Mouse (Mus musculus) liver, embryonic 16.5 days (tissue): ENCODE measurements around the gene Elfn2. TPM values are rescaled to one million over a fixed set of nuclear protein-coding genes. Genes with fewer than 3 reads are reported as not detected.

ENCODE experiments used
- ATAC-seq: fragments of 200-750 bp; cut with Nextera tagmentation; 2 replicates; pipeline ENCODE4 v1.8.0; 2017; ENCODE audit warnings: low read depth, mild to moderate bottlenecking, moderate number of reproducible peaks, moderate library complexity
- H3K27ac ChIP-seq: fragments of 300-500 bp; sonication (generic); 2 replicates; pipeline ENCODE4 v1.5.1; 2014; ENCODE audit warnings: mild to moderate bottlenecking, low read length
- H3K27me3 ChIP-seq: fragments of 300-500 bp; sonication (generic); 2 replicates; pipeline ENCODE4 v1.6.1; 2014; ENCODE audit warnings: low read depth, low read length, mixed read lengths; ENCODE audit not compliant: control insufficient read depth, insufficient read depth
- H3K36me3 ChIP-seq: fragments of 300-500 bp; sonication (generic); 2 replicates; pipeline ENCODE4 v1.6.1; 2014; ENCODE audit warnings: mild to moderate bottlenecking; ENCODE audit not compliant: control insufficient read depth, insufficient read depth
- H3K4me1 ChIP-seq: fragments of 300-500 bp; sonication (generic); 2 replicates; pipeline ENCODE4 v1.6.1; 2014; ENCODE audit warnings: low read depth, low read length, mixed read lengths; ENCODE audit not compliant: control insufficient read depth
- H3K4me2 ChIP-seq: fragments of 300-500 bp; sonication (generic); 2 replicates; pipeline ENCODE4 v1.6.1; 2014; ENCODE audit warnings: low read depth, low read length, mixed read lengths
- H3K4me3 ChIP-seq: fragments of 300-500 bp; sonication (generic); 2 replicates; pipeline ENCODE4 v1.5.1; 2014; ENCODE audit warnings: low read depth, mild to moderate bottlenecking, low read length
- H3K9ac ChIP-seq: fragments of 300-500 bp; sonication (generic); 2 replicates; pipeline ENCODE4 v1.6.1; 2014; ENCODE audit warnings: low read depth, low read length
- H3K9me3 ChIP-seq: fragments of 300-500 bp; sonication (generic); replicated peaks from 2 replicates; pipeline ENCODE4 v1.6.1; 2016; ENCODE audit warnings: low read length; ENCODE audit not compliant: control insufficient read depth
- WGBS: fragments of 180-500 bp; shearing (Covaris S2); extraction: QIAGEN DNeasy Blood & Tissue Kit; methylation state at CpG from one replicate; pipeline ENCODE4 v1.1.7; 2014; ENCODE audit not compliant: insufficient replicate concordance; 5-methylcytosine and 5-hydroxymethylcytosine counted together
- polyA plus RNA-seq: library from polyadenylated mRNA; unstranded; fragments of >200 nt; fragmentation: Nextera tagmentation; extraction: Ambion mirVana; gene quantifications from 2 replicates; pipeline ENCODE4 v1.2.1, GENCODE M21; 2015

The Elfn2 gene
- polyA plus RNA-seq = not detected in 2 replicates

DNA sequence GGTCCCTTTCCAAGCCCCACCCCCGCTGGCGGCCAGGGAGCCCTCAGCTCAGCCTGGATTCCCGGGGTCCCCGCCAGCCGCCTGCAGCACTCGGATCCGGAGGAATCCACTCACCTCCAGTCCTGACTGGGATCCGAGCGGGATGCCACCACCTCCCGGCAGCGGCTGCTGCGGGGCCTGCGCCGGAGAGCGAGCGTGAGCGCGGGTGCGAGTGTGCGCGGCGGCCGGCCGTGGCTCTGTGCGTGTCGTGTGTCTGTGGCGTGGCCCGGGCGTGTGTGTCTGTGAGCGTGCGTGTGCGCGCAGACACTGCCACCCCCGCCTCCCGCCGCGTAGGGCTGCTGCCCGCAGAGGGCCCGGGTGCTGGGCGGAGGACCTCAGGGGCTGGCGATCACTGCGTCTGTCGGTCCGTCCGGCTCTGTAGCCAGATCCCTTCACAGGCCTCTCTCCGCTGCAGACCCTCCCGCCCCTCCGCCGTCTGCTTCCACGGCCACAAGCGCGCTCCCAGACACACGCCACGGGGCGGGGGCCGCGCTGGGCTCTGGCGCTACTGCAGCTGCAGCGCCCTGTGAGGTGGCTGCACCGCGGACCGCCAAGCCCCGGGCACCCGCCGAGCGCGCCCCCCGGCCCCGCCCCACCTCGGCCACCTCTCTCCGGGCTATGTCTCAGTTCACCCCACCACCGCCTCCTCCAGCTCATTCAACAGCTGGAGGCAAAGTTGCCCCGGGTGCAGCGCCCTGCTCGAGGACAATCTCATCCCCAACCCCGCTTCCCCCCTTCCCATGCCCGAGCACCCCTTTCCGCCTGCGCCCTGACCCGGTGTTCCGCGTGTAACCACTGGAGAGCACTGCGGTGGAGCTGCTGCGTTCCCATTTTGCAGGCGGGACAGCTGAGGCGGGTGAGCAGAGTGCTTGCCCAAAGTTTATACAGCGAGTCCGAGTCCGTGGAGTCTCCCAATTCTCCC, at the start of gene Elfn2:
TSS of gene Elfn2 (minus strand) at position 482 of the 961 bp plus-strand sequence.
- no peak within 1 kb of the TSS for H3K27ac ChIP-seq
- H3K27me3 ChIP-seq = peaks cover 79% of the 10 kb centered on the region
- no peaks in the 10 kb centered on the region; the same call in 1 of the 2 replicates for H3K4me1 ChIP-seq
- ATAC-seq = no peak
- H3K36me3 ChIP-seq = no peaks in the 10 kb centered on the region
- H3K9ac ChIP-seq = no peak within 1 kb of the TSS
- no peaks in the 10 kb centered on the region for H3K9me3 ChIP-seq
- H3K4me3 ChIP-seq = no peak within 1 kb of the TSS; the same call in 1 of the 2 replicates
- 4% methylated on average over 86 of the region's 89 CpGs for WGBS
- no peak within 1 kb of the TSS for H3K4me2 ChIP-seq

DNA sequence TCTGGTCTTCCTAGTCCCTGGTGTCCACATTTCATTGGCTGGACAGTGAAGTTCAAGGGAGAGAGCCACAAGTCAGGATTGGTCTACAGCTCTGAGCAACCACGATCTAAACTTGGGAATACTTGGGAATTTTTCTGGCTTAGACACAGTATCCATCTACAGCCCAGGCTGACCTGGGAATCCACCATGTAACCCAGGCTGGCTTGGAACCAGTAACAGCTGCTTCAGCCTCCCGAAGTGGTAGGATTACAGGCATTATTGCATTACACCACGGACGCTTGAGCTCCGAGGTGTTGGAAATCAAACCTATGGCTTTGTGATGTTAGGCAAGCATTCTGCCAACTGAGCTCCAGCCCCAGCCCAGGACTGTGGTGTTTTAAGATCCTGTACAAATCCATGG, 45.1 kb upstream of the Elfn2 start:
- no peak overlapping the region for H3K9ac ChIP-seq
- no peaks in the 10 kb centered on the region for H3K36me3 ChIP-seq
- no peak overlapping the region for H3K4me2 ChIP-seq
- no peaks in the 10 kb centered on the region for H3K4me1 ChIP-seq
- WGBS = 81% methylated on average over 5 of the region's 5 CpGs
- no peak for ATAC-seq
- no peak overlapping the region for H3K27ac ChIP-seq
- H3K27me3 ChIP-seq = no peaks in the 10 kb centered on the region
- no peaks in the 10 kb centered on the region for H3K9me3 ChIP-seq
- no peak overlapping the region for H3K4me3 ChIP-seq

DNA sequence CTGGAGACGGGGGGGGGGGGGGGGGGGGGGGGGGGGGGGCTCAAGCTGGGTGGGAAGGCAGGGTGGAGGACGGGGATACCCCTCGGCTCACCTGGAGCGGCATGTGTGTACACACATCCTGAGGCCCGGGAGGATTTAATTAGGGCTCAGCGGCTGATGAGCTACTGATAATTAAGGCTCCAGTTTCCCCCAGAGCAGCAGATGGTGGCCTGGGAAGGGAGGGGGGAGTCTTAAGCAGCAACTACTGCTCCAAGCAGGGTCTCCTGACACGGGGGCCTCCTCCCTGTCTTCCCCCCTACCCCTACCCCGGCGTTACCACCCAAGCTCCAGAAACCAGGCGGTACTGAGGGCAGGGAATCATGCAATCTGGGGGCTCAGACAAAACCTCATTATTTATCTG, 44.6 kb upstream of the Elfn2 start:
- WGBS = 52% methylated on average over 9 of the region's 10 CpGs
- Histone ChIP-seq H3K9ac (no peak overlapping the region), H3K4me2 (no peak overlapping the region), H3K9me3 (no peaks in the 10 kb centered on the region), H3K27me3 (no peaks in the 10 kb centered on the region), H3K4me3 (no peak overlapping the region), H3K27ac (no peak overlapping the region), H3K4me1 (no peaks in the 10 kb centered on the region), H3K36me3 (no peaks in the 10 kb centered on the region)
- ATAC-seq = no peak

DNA sequence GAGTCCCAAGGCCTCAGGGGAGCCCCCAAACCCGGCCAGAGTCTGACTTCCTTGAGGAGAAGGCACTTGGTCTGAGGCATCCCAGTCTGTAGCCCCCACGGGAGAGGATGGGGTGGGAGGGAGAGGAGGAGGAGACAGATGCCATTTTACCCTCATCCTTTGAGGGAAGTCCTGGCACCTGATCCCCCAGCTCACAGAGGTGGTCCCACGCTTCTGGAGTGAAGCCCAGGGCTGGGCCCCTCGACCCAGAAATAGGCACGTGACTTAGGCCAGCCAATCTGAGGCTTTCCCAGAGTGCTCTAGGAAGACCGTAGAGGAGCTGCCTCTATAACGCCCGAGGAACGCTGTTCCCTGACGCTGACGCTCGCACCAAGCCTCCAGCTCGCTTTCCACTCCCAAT, 42.5 kb upstream of the Elfn2 start:
- H3K4me1 ChIP-seq = no peaks in the 10 kb centered on the region
- H3K9me3 ChIP-seq = no peaks in the 10 kb centered on the region
- WGBS = 73% methylated on average over 13 of the region's 13 CpGs
- H3K36me3 ChIP-seq = no peaks in the 10 kb centered on the region
- H3K27ac ChIP-seq = no peak overlapping the region
- H3K4me3 ChIP-seq = no peak overlapping the region
- H3K4me2 ChIP-seq = no peak overlapping the region
- no peak overlapping the region for H3K9ac ChIP-seq
- H3K27me3 ChIP-seq = no peaks in the 10 kb centered on the region
- no peak for ATAC-seq

DNA sequence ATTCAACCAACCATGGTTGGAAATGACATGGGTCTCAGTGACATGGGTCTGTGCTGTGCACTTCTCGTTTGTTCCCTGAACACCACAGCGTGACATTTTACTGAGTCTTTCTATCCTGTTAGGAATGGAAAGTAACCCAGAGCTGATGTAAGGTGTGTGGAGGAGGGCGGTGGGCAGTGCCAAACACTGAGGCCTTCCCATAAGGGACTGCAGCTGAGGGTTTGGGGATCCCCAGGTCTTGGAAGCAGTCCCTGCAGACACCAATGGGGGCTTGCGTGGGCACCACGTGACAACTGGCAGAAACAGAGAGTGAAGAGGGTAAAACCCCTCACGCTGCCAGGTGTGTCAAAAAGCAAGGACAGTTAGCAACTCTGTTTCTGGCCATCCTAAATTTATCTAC, 39.6 kb upstream of the Elfn2 start:
- 74% methylated on average over 6 of the region's 6 CpGs for WGBS
- Histone ChIP-seq H3K27ac (no peak overlapping the region), H3K9ac (no peak overlapping the region), H3K9me3 (no peaks in the 10 kb centered on the region), H3K36me3 (no peaks in the 10 kb centered on the region), H3K4me1 (no peaks in the 10 kb centered on the region; the same call in 1 of the 2 replicates), H3K4me3 (no peak overlapping the region), H3K4me2 (no peak overlapping the region), H3K27me3 (no peaks in the 10 kb centered on the region)
- no peak for ATAC-seq

DNA sequence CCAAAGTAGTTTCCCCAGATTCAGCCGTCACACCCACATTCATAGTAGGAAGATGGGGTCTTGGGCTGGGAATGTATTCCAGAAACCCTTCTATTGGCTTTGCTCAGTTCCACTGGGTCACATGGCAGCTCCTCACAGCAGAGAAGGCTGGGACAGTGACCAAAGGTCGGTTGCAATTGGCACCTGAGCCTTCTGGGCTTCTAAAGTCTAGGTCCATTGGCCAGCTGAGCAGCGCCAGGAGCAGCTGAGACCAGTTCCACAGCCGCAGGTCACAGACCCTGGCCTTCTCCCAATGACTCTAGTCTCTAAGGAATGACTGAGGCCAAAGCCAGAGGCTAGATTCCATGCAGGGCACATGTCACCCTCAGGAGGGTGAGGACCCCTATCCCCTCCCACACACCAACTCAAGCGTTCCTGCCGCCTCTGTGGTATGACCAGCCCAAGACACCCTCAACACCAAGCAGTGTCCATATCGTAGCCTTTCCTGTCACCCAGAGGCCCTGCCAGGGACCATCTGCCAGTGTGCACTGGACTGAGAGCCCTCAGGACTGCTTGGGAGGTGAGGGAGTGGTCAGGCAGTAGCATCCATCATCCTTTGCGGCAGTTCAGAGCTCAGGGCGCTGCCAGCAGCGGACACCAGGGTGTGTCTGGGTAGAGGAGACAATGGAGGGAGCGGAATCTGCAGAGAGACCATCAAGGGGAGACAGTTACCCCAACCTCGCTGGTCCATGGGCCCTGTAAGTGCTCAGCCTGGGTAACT, 37.6 kb upstream of the Elfn2 start:
- 75% methylated on average over 12 of the region's 12 CpGs for WGBS
- no peak for ATAC-seq

DNA sequence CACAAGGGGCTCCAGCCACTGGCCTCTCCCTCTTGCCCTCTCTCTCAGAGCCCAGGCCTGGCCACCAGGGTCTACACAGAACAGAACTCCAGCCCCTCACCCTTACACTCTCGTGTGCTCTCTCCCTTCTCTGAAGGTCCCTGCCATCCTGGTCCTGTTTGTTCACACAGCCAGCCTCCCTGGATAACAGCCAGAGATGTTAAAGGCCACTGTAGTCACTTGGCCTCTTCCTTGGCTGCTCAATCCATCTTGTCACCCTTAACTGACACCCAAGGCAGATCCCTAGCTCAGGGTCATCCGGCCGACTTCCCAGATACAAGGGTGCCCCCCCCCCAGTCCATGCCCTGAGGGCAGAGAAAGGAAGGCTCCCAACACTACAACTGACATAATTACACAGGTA, 36.7 kb upstream of the Elfn2 start:
- 41% methylated on average over 3 of the region's 3 CpGs for WGBS
- Histone ChIP-seq H3K4me3 (no peak overlapping the region), H3K27me3 (no peaks in the 10 kb centered on the region), H3K4me2 (no peak overlapping the region), H3K9ac (no peak overlapping the region), H3K4me1 (no peaks in the 10 kb centered on the region; the same call in 1 of the 2 replicates), H3K36me3 (no peaks in the 10 kb centered on the region), H3K9me3 (no peaks in the 10 kb centered on the region), H3K27ac (no peak overlapping the region)
- no peak for ATAC-seq

More for the DNA sequence above, 37.6 kb upstream of the Elfn2 start:
- Histone ChIP-seq H3K9ac (no peak overlapping the region), H3K4me1 (no peaks in the 10 kb centered on the region; the same call in 1 of the 2 replicates), H3K4me2 (no peak overlapping the region), H3K9me3 (no peaks in the 10 kb centered on the region), H3K36me3 (no peaks in the 10 kb centered on the region), H3K27ac (no peak overlapping the region), H3K27me3 (no peaks in the 10 kb centered on the region), H3K4me3 (no peak overlapping the region)

DNA sequence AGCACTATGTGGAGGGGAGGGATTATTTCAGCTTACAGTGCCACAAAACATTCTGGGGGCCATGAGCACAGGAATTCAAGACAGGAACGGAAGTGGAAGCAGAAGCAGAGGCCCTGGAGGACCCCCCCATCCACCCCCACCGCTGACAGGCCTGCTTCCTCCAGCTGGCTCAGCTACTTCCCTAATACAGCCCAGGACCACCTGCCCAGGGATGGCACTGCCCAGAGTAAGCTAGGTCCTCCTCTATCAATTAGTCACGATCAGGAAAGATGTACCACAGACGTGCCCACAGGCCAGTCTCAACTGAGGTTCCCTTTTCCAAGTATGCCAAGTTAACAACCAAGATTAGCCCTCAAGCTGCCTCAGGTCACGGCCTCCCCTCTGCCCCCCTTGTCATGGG, 35.6 kb upstream of the Elfn2 start:
- Histone ChIP-seq H3K36me3 (no peaks in the 10 kb centered on the region), H3K4me2 (no peak overlapping the region), H3K27ac (no peak overlapping the region), H3K27me3 (no peaks in the 10 kb centered on the region), H3K4me3 (no peak overlapping the region), H3K9ac (no peak overlapping the region), H3K4me1 (no peaks in the 10 kb centered on the region; the same call in 1 of the 2 replicates), H3K9me3 (no peaks in the 10 kb centered on the region)
- no peak for ATAC-seq
- 28% methylated on average over 5 of the region's 5 CpGs for WGBS

DNA sequence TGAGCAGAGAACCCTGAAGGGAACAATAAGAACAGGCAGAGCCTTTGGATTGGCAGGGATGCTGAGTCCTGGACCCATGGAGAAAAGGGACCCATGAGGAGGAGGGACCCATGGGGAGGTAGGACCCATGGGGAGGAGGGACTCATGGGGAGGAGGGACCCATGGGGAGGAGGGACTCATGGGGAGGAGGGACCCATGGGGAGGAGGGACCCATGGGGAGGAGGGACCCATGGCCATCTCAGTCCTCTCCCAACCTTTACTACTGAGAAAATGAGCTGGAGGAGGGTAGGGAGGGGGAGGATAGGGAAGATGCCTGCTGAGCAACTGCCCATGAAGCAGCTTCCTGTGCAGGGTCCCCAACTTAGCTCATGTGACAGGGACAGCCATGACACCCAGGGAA, 34.4 kb upstream of the Elfn2 start:
- H3K4me2 ChIP-seq = no peak overlapping the region
- H3K4me1 ChIP-seq = no peaks in the 10 kb centered on the region; the same call in 1 of the 2 replicates
- H3K27ac ChIP-seq = no peak overlapping the region
- no peak overlapping the region for H3K9ac ChIP-seq
- H3K36me3 ChIP-seq = no peaks in the 10 kb centered on the region
- H3K9me3 ChIP-seq = no peaks in the 10 kb centered on the region
- H3K4me3 ChIP-seq = no peak overlapping the region
- no peaks in the 10 kb centered on the region for H3K27me3 ChIP-seq
- ATAC-seq = no peak
